Mouse (Mus musculus): ENCODE data around the gene Hsh2d. TPM values are rescaled to one million over a fixed set of nuclear protein-coding genes. Genes with fewer than 3 reads are reported as not detected.

The Hsh2d gene
- polyA plus RNA-seq, 1 experiment = 0.05 TPM

DNA sequence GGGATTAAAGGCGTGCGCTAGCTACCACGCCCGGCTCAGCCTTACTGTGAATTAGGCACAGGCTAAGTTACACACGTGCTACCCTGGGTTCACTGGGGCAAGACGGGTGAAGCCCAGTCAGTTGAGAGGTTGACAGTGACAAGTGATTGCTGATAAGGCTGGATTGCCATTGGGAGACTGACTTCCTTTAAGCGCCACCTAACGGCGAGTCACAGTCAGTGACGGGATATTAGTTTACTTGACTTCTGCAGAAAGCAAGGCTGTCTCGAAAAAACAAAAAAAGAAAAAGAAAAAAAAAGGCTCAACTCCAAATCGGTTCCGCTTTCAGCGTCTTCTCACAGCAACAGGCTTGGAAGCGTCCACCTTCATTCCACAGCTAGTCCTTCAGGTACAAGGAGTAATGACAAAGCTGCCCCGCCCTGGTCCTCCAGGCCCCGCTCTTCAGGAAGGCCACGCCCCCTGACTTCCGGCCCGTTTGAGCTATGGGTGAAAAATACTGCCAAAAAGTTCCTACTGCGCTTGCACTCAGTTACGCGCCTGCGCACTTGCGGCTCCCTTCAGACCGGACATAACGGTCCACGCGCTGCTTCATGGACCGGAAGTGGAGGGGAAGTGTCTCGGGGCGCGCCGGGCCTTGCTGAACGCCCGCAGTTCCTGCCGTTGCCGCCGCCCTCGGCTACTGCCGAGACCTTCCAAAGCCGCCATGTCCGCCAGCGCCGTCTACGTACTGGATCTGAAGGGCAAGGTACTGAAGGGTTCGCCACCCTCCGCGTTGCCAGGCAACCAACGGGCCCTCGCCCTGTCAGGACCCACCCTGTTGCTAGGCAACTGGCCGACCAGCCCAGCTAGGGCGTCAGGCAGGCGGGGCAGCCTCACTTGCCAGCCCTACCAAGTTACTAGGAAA lies 50.3 kb downstream of the Hsh2d start, which contains the start of gene Ap1m1:
Gene Ap1m1 (plus strand): TSS at position 520 of the 904 bp plus-strand sequence.
- Histone ChIP-seq H3K27me3 (ENCODE audit: control insufficient read depth) (no peaks in the 10 kb centered on the region), H3K4me3 (replicated peaks) (peak within 1 kb of the TSS; percentile 97), H3K4me1 (ENCODE audit: control insufficient read depth) (peaks cover 44% of the 10 kb centered on the region), H3K9me3 (ENCODE audit: control insufficient read depth, low read length) (no peaks in the 10 kb centered on the region), H3K36me3 (ENCODE audit: control insufficient read depth) (peaks cover 28% of the 10 kb centered on the region)
- TF ChIP-seq TAL1 (IDR thresholded peaks at IDR 0.05; ENCODE audit: low read length) (no peak), GATA1 (IDR thresholded peaks at IDR 0.05; ENCODE audit: low read length) (peak; percentile 87)

DNA sequence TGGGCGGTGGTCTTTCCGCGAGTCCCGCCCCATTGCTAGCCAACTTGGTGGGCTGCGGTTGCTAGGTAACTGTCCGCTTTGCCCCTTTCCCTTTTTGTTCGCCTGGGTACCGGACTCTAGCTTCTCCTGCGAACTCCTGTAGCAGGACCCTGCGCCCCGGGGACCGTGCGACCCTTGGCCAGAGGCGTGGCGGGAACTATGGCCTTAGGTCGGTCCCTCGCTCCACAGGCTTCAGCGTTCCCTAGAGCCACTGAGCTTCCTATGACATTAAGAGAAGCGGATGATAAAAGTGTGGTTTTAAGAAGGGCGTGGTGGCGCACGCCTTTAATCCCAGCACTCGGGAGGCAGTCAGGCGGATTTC lies 50.9 kb downstream of the Hsh2d start:
- Histone ChIP-seq H3K4me1 (ENCODE audit: control insufficient read depth) (peaks cover 44% of the 10 kb centered on the region), H3K9me3 (ENCODE audit: control insufficient read depth, low read length) (no peaks in the 10 kb centered on the region), H3K27me3 (ENCODE audit: control insufficient read depth) (no peaks in the 10 kb centered on the region), H3K36me3 (ENCODE audit: control insufficient read depth) (peaks cover 28% of the 10 kb centered on the region), H3K4me3 (replicated peaks) (peak overlapping the region; percentile 97)
- TF ChIP-seq GATA1 (IDR thresholded peaks at IDR 0.05; ENCODE audit: low read length) = no peak
- TF ChIP-seq TAL1 (IDR thresholded peaks at IDR 0.05; ENCODE audit: low read length) = no peak

DNA sequence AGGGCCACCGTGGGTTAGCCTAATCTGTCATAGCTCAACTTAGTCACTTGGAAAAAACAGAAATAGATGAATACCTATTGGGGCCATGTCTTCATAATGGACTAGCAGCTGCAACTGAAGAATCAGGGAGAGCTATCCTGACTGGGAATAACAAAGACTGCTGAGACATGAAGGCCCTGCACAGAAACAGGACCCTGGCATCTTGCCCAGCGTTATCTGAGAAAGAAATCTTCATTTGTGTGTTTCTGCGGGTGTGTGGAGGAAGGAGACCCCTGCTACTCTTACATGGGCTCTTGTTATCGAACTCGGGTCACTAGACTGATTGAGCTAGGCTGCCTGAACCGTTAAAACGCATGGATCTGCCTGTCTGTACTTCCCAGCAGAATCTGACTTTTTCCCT lies 51.5 kb downstream of the Hsh2d start:
- peaks cover 30% of the 10 kb centered on the region for H3K36me3 ChIP-seq (ENCODE audit: control insufficient read depth)
- no peaks in the 10 kb centered on the region for H3K9me3 ChIP-seq (ENCODE audit: control insufficient read depth, low read length)
- no peaks in the 10 kb centered on the region for H3K27me3 ChIP-seq (ENCODE audit: control insufficient read depth)
- H3K4me3 ChIP-seq (replicated peaks) = peak overlapping the region; percentile 97
- peaks cover 44% of the 10 kb centered on the region for H3K4me1 ChIP-seq (ENCODE audit: control insufficient read depth)
- TF ChIP-seq TAL1 (IDR thresholded peaks at IDR 0.05; ENCODE audit: low read length) (no peak), GATA1 (IDR thresholded peaks at IDR 0.05; ENCODE audit: low read length) (no peak)

GRCm38 (mm10) chr8:72242226-72242625 lies 52.8 kb downstream of the Hsh2d start:
- Histone ChIP-seq H3K9me3 (ENCODE audit: control insufficient read depth, low read length) (no peaks in the 10 kb centered on the region), H3K4me3 (replicated peaks) (no peak overlapping the region), H3K4me1 (ENCODE audit: control insufficient read depth) (peaks cover 44% of the 10 kb centered on the region), H3K36me3 (ENCODE audit: control insufficient read depth) (peaks cover 42% of the 10 kb centered on the region), H3K27me3 (ENCODE audit: control insufficient read depth) (no peaks in the 10 kb centered on the region)
- no peak for TF ChIP-seq GATA1 (IDR thresholded peaks at IDR 0.05; ENCODE audit: low read length)
- TF ChIP-seq TAL1 (IDR thresholded peaks at IDR 0.05; ENCODE audit: low read length) = no peak

DNA sequence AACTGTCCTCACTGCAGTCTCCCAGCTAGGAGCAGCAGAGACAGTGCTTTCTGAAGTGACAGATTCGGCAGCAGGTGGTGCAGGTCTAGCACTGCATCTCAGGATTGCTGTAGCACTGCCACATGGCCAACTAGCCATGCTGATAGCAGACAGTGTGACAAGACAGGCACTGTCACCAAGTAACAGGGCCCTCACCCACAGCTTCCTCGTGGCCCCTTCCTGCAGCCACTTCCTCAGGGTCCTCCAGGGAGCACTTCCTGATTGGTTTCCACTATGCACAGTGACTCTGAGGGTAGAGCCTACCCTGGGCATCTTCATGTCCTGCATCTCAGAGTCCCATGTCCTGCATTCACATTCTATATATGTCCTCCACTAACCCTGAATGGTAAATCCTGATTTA lies 55.2 kb downstream of the Hsh2d start:
- no peak for TF ChIP-seq TAL1 (IDR thresholded peaks at IDR 0.05; ENCODE audit: low read length)
- TF ChIP-seq GATA1 (IDR thresholded peaks at IDR 0.05; ENCODE audit: low read length) = no peak
- H3K36me3 ChIP-seq (ENCODE audit: control insufficient read depth) = peaks cover 60% of the 10 kb centered on the region
- no peaks in the 10 kb centered on the region for H3K27me3 ChIP-seq (ENCODE audit: control insufficient read depth)
- no peaks in the 10 kb centered on the region for H3K9me3 ChIP-seq (ENCODE audit: control insufficient read depth, low read length)
- peaks cover 40% of the 10 kb centered on the region for H3K4me1 ChIP-seq (ENCODE audit: control insufficient read depth)
- no peak overlapping the region for H3K4me3 ChIP-seq (replicated peaks)

Other genes with a start within 250 kb of the Hsh2d start
- gene Zfp961, start 238.6 kb upstream of the Hsh2d start, polyA plus RNA-seq (2012) = 0.03 and 0.12 TPM in 2 replicates
- gene Cyp4f18, start 180.0 kb upstream of the Hsh2d start, polyA plus RNA-seq (2012) = 0.16 and 0.19 TPM in 2 replicates
- gene Olfr372, start 148.4 kb upstream of the Hsh2d start, polyA plus RNA-seq (2012) = not detected in 2 replicates
- not detected in 2 replicates for gene Olfr373, start 106.5 kb upstream of the Hsh2d start, polyA plus RNA-seq (2012)
- gene Olfr374, start 82.6 kb upstream of the Hsh2d start, polyA plus RNA-seq (2012) = not detected in 2 replicates
- 0.21 and 0.24 TPM in 2 replicates for gene Tpm4, start 54.7 kb upstream of the Hsh2d start, polyA plus RNA-seq (2012)
- gene Rab8a, start 28.4 kb upstream of the Hsh2d start, polyA plus RNA-seq (2012) = 5.4 and 6.2 TPM in 2 replicates
- not detected in 2 replicates for gene Cib3, start 23.2 kb downstream of the Hsh2d start, polyA plus RNA-seq (2012)
- not detected in 2 replicates for gene Gm11034, start 24.0 kb downstream of the Hsh2d start, polyA plus RNA-seq (2012)
- 7.4 and 8.4 TPM in 2 replicates for gene Fam32a, start 30.1 kb downstream of the Hsh2d start, polyA plus RNA-seq (2012)
- 15.3 and 18.4 TPM in 2 replicates for gene Ap1m1, start 50.4 kb downstream of the Hsh2d start, polyA plus RNA-seq (2012)
- gene Gm10282, start 115.6 kb downstream of the Hsh2d start, polyA plus RNA-seq (2012) = 5.6 and 6.0 TPM in 2 replicates
- 1.4 TPM in 2 replicates for gene Klf2, start 129.4 kb downstream of the Hsh2d start, polyA plus RNA-seq (2012)
- gene Eps15l1, start 231.8 kb downstream of the Hsh2d start, polyA plus RNA-seq (2012) = 3.2 and 4.0 TPM in 2 replicates

Measured in erythroblast, embryonic 14.5 days (primary cell).